Mouse (Mus musculus) heart, adult 2 months (tissue): ENCODE measurements around the gene Vamp1.

Experiments used
- CTCF ChIP-seq: fragments of 200-600 bp; IDR thresholded peaks from 2 replicates; pipeline ENCODE4 v1.8.1; 2022; ENCODE audit warnings: antibody characterized with exemption, mild to moderate bottlenecking, moderate library complexity
- EP300 ChIP-seq: fragments of 200-500 bp; IDR thresholded peaks from 2 replicates; pipeline ENCODE4 v1.6.1; 2011; ENCODE audit warnings: low read depth, low read length, control low read depth; ENCODE audit not compliant: insufficient read depth
- POLR2A ChIP-seq: fragments of 200-500 bp; IDR thresholded peaks from 2 replicates; pipeline ENCODE4 v1.6.1; 2011; ENCODE audit warnings: mild to moderate bottlenecking, low read depth, low read length, control low read depth; ENCODE audit not compliant: insufficient read depth

GRCm38 (mm10) chr6:125271455-125272227 is 56.3 kb downstream of the Vamp1 start:
- TF ChIP-seq CTCF (peak; percentile 92), POLR2A (peak; percentile 64), EP300 (peak; percentile 100)
